Mouse (Mus musculus): ENCODE data around the gene Amotl1.

DNA sequence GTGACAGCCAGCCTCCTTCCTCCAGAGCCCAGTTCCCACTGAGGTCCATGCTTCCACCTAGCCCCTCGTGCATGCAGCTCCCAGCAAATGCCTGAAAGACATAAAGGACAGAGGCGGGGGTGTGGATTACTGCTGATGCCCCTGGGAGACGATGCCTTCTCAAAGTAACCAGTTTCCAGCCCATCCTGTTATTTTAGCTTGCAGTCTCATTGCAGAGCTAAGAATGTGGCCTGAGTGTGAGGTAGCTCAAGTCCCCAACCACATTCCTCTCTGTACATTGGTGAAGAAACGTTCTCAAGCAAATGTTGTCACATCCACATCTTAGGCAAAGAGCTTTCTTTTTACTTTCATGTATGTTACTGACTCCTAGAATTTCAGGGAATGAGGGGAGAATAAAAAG lies at the start of gene Amotl1:
- TF ChIP-seq POLR2A (IDR thresholded peaks at IDR 0.05; ENCODE audit: insufficient read depth, low read length) = no peak
- TF ChIP-seq CTCF (IDR thresholded peaks at IDR 0.05; ENCODE audit: low read depth, low read length) = no peak
